In genomic region chr13:9881930-9882329, GRCm38 (mm10) we compare ENCODE assay signal across 12 mouse cellular contexts.
DNase-seq lines count a peak whose midpoint lies in the region; ATAC-seq and TF ChIP-seq lines count a peak whose summit lies in the region.
"Had no signal": no experiment of that assay in that cellular context is flagged by ENCODE, and none has a peak within 500 bp of the region (broad histone marks: within the 10 kb centered on the region; RNA-seq: fewer than 3 reads in every experiment).

No protein-coding gene starts in this region.

- no peaks in the 10 kb centered on the region for H3K36me3 ChIP-seq in heart, embryonic 13.5 days
- no peaks in the 10 kb centered on the region for H3K36me3 ChIP-seq in liver, embryonic 11.5 days (ENCODE audit: control insufficient read depth, insufficient read depth, low read length)
- no peaks in the 10 kb centered on the region for H3K36me3 ChIP-seq in liver, embryonic 12.5 days
- H3K36me3 ChIP-seq in hindbrain, embryonic 14.5 days (replicated peaks; ENCODE audit: control insufficient read depth, insufficient read depth): no peaks in the 10 kb centered on the region
- H3K36me3 ChIP-seq: heart, embryonic 12.5 days; limb, embryonic 10.5 days had no signal

- CTCF ChIA-PET in Patski (lab: Charles Lee): interaction anchor here (1.1 to 1.8 kb wide), 5 partner anchors 10 to 1029 kb away, joined by 3 to 9 read pairs (median 5); no protein-coding TSS in a partner anchor

- H3K9ac ChIP-seq in heart, embryonic 13.5 days: no peak overlapping the region
- no peak overlapping the region for H3K9ac ChIP-seq in liver, embryonic 11.5 days (ENCODE audit: low read depth, low read length)
- H3K9ac ChIP-seq in liver, embryonic 12.5 days: no peak overlapping the region
- no peak overlapping the region for H3K9ac ChIP-seq in hindbrain, embryonic 14.5 days
- H3K9ac ChIP-seq: heart, embryonic 12.5 days had no signal

- in situ Hi-C loops in Patski (cut with MboI; ENCODE audit: low pct_unique_long_range_greater_than_20kb): loop anchor here (10.0 kb wide), 1 partner anchor 463 kb away; no protein-coding TSS in a partner anchor

- H3K4me2 ChIP-seq in heart, embryonic 13.5 days: no peak overlapping the region
- H3K4me2 ChIP-seq in liver, embryonic 11.5 days: no peak overlapping the region
- H3K4me2 ChIP-seq in liver, embryonic 12.5 days: no peak overlapping the region
- no peak overlapping the region for H3K4me2 ChIP-seq in hindbrain, embryonic 14.5 days (replicated peaks)
- H3K4me2 ChIP-seq: heart, embryonic 12.5 days had no signal

- ATAC-seq in heart, embryonic 13.5 days (ENCODE audit: extremely low read depth, insufficient number of reproducible peaks, low FRiP score, low TSS enrichment): no peak
- ATAC-seq in liver, embryonic 11.5 days (replicated peaks; ENCODE audit: low FRiP score): peak; percentile 23; the same call in 1 of the 2 replicates
- no peak for ATAC-seq in liver, embryonic 12.5 days
- peak; percentile 24 for ATAC-seq in Patski
- ATAC-seq in hindbrain, embryonic 14.5 days (ENCODE audit: low FRiP score): peak; percentile 22; the same call in 1 of the 2 replicates

- POLR2A ChIA-PET in Patski (lab: Charles Lee): interaction anchor here (1.3 kb wide), 1 partner anchor 457 kb away, joined by 3 read pairs; no protein-coding TSS in a partner anchor

- 32% methylated on average over 4 of the region's 4 CpGs for WGBS in heart, embryonic 13.5 days
- 48% methylated on average over 4 of the region's 4 CpGs for WGBS in liver, embryonic 11.5 days
- 44% methylated on average over 4 of the region's 4 CpGs for WGBS in liver, embryonic 12.5 days (ENCODE audit: insufficient replicate concordance)
- 58% methylated on average over 4 of the region's 4 CpGs for WGBS in hindbrain, embryonic 14.5 days

- no peak overlapping the region for H3K4me3 ChIP-seq in heart, embryonic 13.5 days
- H3K4me3 ChIP-seq in liver, embryonic 11.5 days (ENCODE audit: low read depth, low read length): no peak overlapping the region
- H3K4me3 ChIP-seq in liver, embryonic 12.5 days: no peak overlapping the region
- H3K4me3 ChIP-seq in hindbrain, embryonic 14.5 days (replicated peaks; ENCODE audit: low read length): no peak overlapping the region
- H3K4me3 ChIP-seq: heart, embryonic 12.5 days; limb, embryonic 10.5 days; megakaryocyte, embryonic 14.5 days; myocyte had no signal

- peak overlapping the region; percentile 51; the same call in 1 of the 2 replicates for H3K27ac ChIP-seq in heart, embryonic 13.5 days (replicated peaks)
- no peak overlapping the region for H3K27ac ChIP-seq in liver, embryonic 11.5 days (ENCODE audit: low read depth, low read length)
- no peak overlapping the region for H3K27ac ChIP-seq in liver, embryonic 12.5 days
- no peak overlapping the region for H3K27ac ChIP-seq in hindbrain, embryonic 14.5 days
- H3K27ac ChIP-seq: limb, embryonic 10.5 days had no signal

- no peak for DNase-seq in heart, postnatal 10 days
- no peak for DNase-seq in liver, embryonic 11.5 days (ENCODE audit: low spot score)
- no peak for DNase-seq in Patski (ENCODE audit: low read depth, low spot score)
- no peak for DNase-seq in hindbrain, embryonic 14.5 days (ENCODE audit: low spot score)
- no peak for DNase-seq in right cerebral cortex, postnatal 4 days
- DNase-seq in cerebellum, postnatal 36 days: no peak

- no peaks in the 10 kb centered on the region for H3K9me3 ChIP-seq in heart, embryonic 13.5 days
- H3K9me3 ChIP-seq in liver, embryonic 11.5 days (ENCODE audit: control insufficient read depth, low read length): no peaks in the 10 kb centered on the region
- H3K9me3 ChIP-seq in liver, embryonic 12.5 days (replicated peaks): no peaks in the 10 kb centered on the region
- no peaks in the 10 kb centered on the region for H3K9me3 ChIP-seq in hindbrain, embryonic 14.5 days (ENCODE audit: control insufficient read depth, low read length)
- H3K9me3 ChIP-seq: heart, embryonic 12.5 days; limb, embryonic 10.5 days; megakaryocyte, embryonic 14.5 days had no signal

- no peaks in the 10 kb centered on the region for H3K27me3 ChIP-seq in heart, embryonic 13.5 days (replicated peaks)
- no peaks in the 10 kb centered on the region for H3K27me3 ChIP-seq in liver, embryonic 11.5 days (replicated peaks; ENCODE audit: control insufficient read depth, insufficient read depth, low read length)
- no peaks in the 10 kb centered on the region for H3K27me3 ChIP-seq in liver, embryonic 12.5 days (replicated peaks)
- H3K27me3 ChIP-seq in Patski: no peaks in the 10 kb centered on the region
- H3K27me3 ChIP-seq in hindbrain, embryonic 14.5 days (ENCODE audit: control insufficient read depth, insufficient read depth, low read length): no peaks in the 10 kb centered on the region
- H3K27me3 ChIP-seq: heart, embryonic 12.5 days; megakaryocyte, embryonic 14.5 days had no signal

- intact Hi-C loops in heart, postnatal 10 days (cut with DNase I): loop anchor here (1.0 to 10.0 kb wide), 5 partner anchors 190 to 833 kb away; no protein-coding TSS in a partner anchor

- H3K4me1 ChIP-seq in heart, embryonic 13.5 days: peaks cover 12% of the 10 kb centered on the region
- H3K4me1 ChIP-seq in liver, embryonic 11.5 days (replicated peaks; ENCODE audit: control insufficient read depth, insufficient read depth, low read length): no peaks in the 10 kb centered on the region
- no peaks in the 10 kb centered on the region for H3K4me1 ChIP-seq in liver, embryonic 12.5 days
- H3K4me1 ChIP-seq in hindbrain, embryonic 14.5 days (replicated peaks; ENCODE audit: control insufficient read depth, insufficient read depth, low read length): no peaks in the 10 kb centered on the region
- H3K4me1 ChIP-seq: limb, embryonic 10.5 days; megakaryocyte, embryonic 14.5 days had no signal

- no peak for TF ChIP-seq CTCF in Patski (IDR thresholded peaks at IDR 0.05)

Comparison
In these comparisons a context has a peak if more than half of its experiments do, and no peak if none do; other contexts are left out.
1. ATAC-seq: peak in liver, embryonic 11.5 days (single experiment), Patski (single experiment) and hindbrain, embryonic 14.5 days (single experiment); none in heart, embryonic 13.5 days (single experiment) and liver, embryonic 12.5 days (single experiment).